Mouse (Mus musculus) liver, embryonic 15.5 days (tissue): ENCODE measurements at regions not wholly inside any gene's neighbourhood (a gene's known extent, or its start where the extent isn't known, plus 50 kb on each side); places are given as distances from the start of the nearest gene placed in this dataset.

ENCODE experiments used
- ATAC-seq: fragments of 200-750 bp; cut with Nextera tagmentation; 2 replicates; pipeline ENCODE4 v1.8.0; 2017; ENCODE audit warnings: moderate number of reproducible peaks, mild to moderate bottlenecking, moderate library complexity; ENCODE audit not compliant: insufficient read depth
- H3K27ac ChIP-seq: fragments of 300-500 bp; sonication (generic); replicated peaks from 2 replicates; pipeline ENCODE4 v1.5.1; 2015; ENCODE audit warnings: mild to moderate bottlenecking, inconsistent platforms
- H3K27me3 ChIP-seq: fragments of 300-500 bp; sonication (generic); 2 replicates; pipeline ENCODE4 v1.6.1; 2015; ENCODE audit warnings: mild to moderate bottlenecking, inconsistent platforms
- H3K36me3 ChIP-seq: fragments of 300-500 bp; sonication (generic); replicated peaks from 2 replicates; pipeline ENCODE4 v1.6.1; 2015; ENCODE audit warnings: moderate library complexity, mild to moderate bottlenecking, inconsistent platforms
- H3K4me1 ChIP-seq: fragments of 300-500 bp; sonication (generic); replicated peaks from 2 replicates; pipeline ENCODE4 v1.6.1; 2015; ENCODE audit warnings: inconsistent platforms
- H3K4me2 ChIP-seq: fragments of 300-500 bp; sonication (generic); 2 replicates; pipeline ENCODE4 v1.6.1; 2015; ENCODE audit warnings: moderate library complexity, mild to moderate bottlenecking, inconsistent platforms
- H3K4me3 ChIP-seq: fragments of 300-500 bp; sonication (generic); replicated peaks from 2 replicates; pipeline ENCODE4 v1.5.1; 2015; ENCODE audit warnings: mild to moderate bottlenecking, inconsistent platforms
- H3K9ac ChIP-seq: fragments of 300-500 bp; sonication (generic); 2 replicates; pipeline ENCODE4 v1.6.1; 2015; ENCODE audit warnings: moderate library complexity, mild to moderate bottlenecking, inconsistent platforms
- H3K9me3 ChIP-seq: fragments of 300-500 bp; sonication (generic); replicated peaks from 2 replicates; pipeline ENCODE4 v1.6.1; 2016; ENCODE audit warnings: inconsistent platforms
- WGBS: fragments of 180-500 bp; shearing (Covaris S2); methylation state at CpG from one replicate; pipeline ENCODE4 v1.1.7; 2015; ENCODE audit warnings: mixed read lengths; ENCODE audit not compliant: insufficient replicate concordance; 5-methylcytosine and 5-hydroxymethylcytosine counted together

DNA sequence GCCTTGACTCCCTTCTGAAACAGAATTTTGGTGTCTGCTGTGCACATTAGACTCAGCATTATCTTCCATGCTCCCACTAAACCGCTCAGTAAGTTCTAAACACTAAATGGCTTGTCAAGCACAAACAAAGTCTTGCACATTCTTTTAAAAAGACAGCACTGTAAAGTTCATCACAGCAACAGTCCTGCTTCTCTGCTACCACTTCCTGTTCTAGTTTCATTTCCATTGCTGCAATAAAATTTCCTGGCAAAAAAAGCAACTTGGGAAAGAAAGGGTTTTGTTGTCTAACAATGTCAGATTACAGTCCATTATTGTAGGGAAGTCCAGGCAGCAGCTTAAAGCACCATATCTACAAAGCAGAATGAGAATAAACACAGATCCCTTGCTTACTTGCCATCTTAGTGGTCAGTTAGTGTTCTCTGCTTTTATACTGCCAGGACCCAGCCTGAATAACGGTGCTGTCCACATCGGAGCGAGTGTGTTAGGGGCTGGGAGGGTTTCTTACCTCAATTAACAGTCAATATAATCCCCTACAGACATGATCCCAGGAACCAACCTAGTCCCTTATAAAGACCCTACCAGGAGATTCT, 276.0 kb downstream of the Insc start:
- Histone ChIP-seq H3K4me1 (no peaks in the 10 kb centered on the region), H3K9me3 (no peaks in the 10 kb centered on the region), H3K36me3 (no peaks in the 10 kb centered on the region), H3K9ac (no peak overlapping the region), H3K27ac (no peak overlapping the region), H3K4me2 (no peak overlapping the region), H3K4me3 (no peak overlapping the region), H3K27me3 (no peaks in the 10 kb centered on the region)
- 57% methylated on average over 4 of the region's 4 CpGs for WGBS
- ATAC-seq = no peak

GRCm38 (mm10) chr7:115020023-115020422, 276.5 kb downstream of the Insc start:
- 5% methylated on average over 3 of the region's 3 CpGs for WGBS
- ATAC-seq = no peak
- H3K4me3 ChIP-seq = no peak overlapping the region

DNA sequence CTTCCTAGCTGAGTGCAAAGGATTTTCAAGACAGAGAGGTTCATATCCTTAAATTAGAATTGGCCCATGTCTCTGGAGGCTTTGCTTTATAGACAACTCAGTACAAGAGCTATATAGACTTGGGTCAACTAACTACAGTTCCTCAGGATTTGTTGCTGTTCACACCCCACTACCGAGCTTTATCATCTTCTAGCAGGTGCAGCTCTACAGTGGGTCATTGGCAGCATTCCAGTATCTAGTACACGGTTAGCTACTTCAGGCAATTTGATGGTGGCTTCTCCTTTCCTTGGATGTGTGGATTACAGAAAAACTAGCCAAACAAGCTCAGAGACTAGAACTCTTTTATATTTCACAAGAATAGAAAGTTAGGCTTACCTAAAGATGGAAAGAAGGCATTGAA, 282.3 kb downstream of the Insc start:
- WGBS = 43% methylated on average over 2 of the region's 2 CpGs
- no peak overlapping the region for H3K9ac ChIP-seq
- ATAC-seq = no peak

More at GRCm38 (mm10) chr7:115020023-115020422, 276.5 kb downstream of the Insc start:
- no peak overlapping the region for H3K9ac ChIP-seq
- H3K4me2 ChIP-seq = no peak overlapping the region
- no peaks in the 10 kb centered on the region for H3K36me3 ChIP-seq
- no peaks in the 10 kb centered on the region for H3K4me1 ChIP-seq
- H3K27ac ChIP-seq = no peak overlapping the region
- no peaks in the 10 kb centered on the region for H3K9me3 ChIP-seq
- H3K27me3 ChIP-seq = no peaks in the 10 kb centered on the region

DNA sequence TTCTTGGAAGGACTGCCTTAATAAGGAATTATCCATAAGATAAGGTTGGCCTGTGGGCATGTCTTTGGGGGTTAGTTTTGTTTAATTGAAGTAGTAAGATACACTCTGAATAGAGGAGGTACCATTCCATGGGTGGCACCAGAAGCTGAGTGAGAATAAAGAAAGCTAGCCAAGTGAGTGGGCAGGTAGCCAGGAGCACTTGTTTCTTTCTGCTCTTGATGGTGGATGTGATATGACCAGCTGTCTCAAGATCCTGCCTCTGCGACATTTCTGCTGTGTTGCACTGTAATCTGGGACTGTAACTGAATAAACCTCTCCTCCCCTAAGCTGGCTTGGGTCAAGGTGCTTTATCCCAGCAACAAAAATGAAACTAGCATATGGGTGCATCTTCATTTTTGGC, 284.2 kb downstream of the Insc start:
- no peak overlapping the region for H3K4me3 ChIP-seq
- H3K4me2 ChIP-seq = no peak overlapping the region
- no peak overlapping the region for H3K9ac ChIP-seq
- no peak overlapping the region for H3K27ac ChIP-seq
- WGBS = 53% methylated on average over 1 of the region's 1 CpGs
- no peak for ATAC-seq
- no peaks in the 10 kb centered on the region for H3K9me3 ChIP-seq
- no peaks in the 10 kb centered on the region for H3K4me1 ChIP-seq
- no peaks in the 10 kb centered on the region for H3K36me3 ChIP-seq
- no peaks in the 10 kb centered on the region for H3K27me3 ChIP-seq

More for the DNA sequence above, 282.3 kb downstream of the Insc start:
- no peak overlapping the region for H3K4me2 ChIP-seq
- H3K4me3 ChIP-seq = no peak overlapping the region
- no peaks in the 10 kb centered on the region for H3K4me1 ChIP-seq
- no peaks in the 10 kb centered on the region for H3K9me3 ChIP-seq
- no peaks in the 10 kb centered on the region for H3K27me3 ChIP-seq
- no peaks in the 10 kb centered on the region for H3K36me3 ChIP-seq
- H3K27ac ChIP-seq = no peak overlapping the region

- Histone ChIP-seq H3K9me3 (no peaks in the 10 kb centered on the region), H3K36me3 (no peaks in the 10 kb centered on the region), H3K4me3 (no peak overlapping the region), H3K27me3 (no peaks in the 10 kb centered on the region), H3K4me1 (no peaks in the 10 kb centered on the region), H3K27ac (no peak overlapping the region), H3K4me2 (no peak overlapping the region), H3K9ac (no peak overlapping the region)
- WGBS = 19% methylated on average over 4 of the region's 4 CpGs
- ATAC-seq = no peak
Observed at GRCm38 (mm10) chr7:115033987-115034386, 290.5 kb downstream of the Insc start.

- H3K9ac ChIP-seq = no peak overlapping the region
- no peaks in the 10 kb centered on the region for H3K4me1 ChIP-seq
- H3K27ac ChIP-seq = no peak overlapping the region
- no peaks in the 10 kb centered on the region for H3K9me3 ChIP-seq
- H3K4me3 ChIP-seq = no peak overlapping the region
- ATAC-seq = no peak
- no peaks in the 10 kb centered on the region for H3K27me3 ChIP-seq
- H3K36me3 ChIP-seq = no peaks in the 10 kb centered on the region
- no peak overlapping the region for H3K4me2 ChIP-seq
Observed at GRCm38 (mm10) chr7:115055527-115055926, 312.0 kb downstream of the Insc start.

DNA sequence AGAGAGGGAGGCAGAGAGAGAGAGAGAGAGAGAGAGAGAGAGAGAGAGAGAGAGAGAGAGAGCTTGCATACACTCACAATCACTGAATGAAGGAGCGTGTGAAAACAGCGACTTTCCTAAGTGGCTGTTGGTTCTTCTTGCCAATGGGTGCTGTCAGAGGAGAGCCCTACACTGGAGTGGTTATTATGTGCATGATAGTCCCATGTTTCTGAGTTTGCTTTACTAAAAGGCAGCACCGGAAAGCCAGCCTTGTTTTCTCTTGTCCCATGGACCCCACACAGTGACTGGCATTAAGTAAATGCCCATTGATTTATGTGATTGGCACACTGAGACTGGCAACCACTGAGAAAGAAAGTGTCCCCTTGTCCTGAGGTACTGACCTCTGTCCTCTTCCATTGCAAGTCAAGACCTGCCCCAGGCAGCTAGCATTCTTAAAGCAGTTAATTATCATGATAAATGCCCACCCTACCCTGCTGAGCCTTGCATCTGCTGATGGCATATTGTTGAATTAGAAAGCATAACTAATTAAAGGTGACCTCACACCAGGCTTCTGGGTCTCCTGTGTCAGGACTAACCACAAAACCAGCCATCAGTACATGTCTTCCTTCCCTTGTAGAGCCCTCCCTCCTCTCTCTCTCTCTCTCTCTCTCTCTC, 313.6 kb downstream of the Insc start:
- Histone ChIP-seq H3K9ac (no peak overlapping the region), H3K4me1 (no peaks in the 10 kb centered on the region), H3K4me2 (no peak overlapping the region), H3K4me3 (no peak overlapping the region), H3K27ac (no peak overlapping the region), H3K36me3 (no peaks in the 10 kb centered on the region), H3K9me3 (no peaks in the 10 kb centered on the region), H3K27me3 (no peaks in the 10 kb centered on the region)
- WGBS = 51% methylated on average over 3 of the region's 3 CpGs
- ATAC-seq = no peak

GRCm38 (mm10) chr7:115057736-115058135, 314.2 kb downstream of the Insc start:
- WGBS = 15% methylated on average over 3 of the region's 3 CpGs
- no peak for ATAC-seq
- H3K4me1 ChIP-seq = no peaks in the 10 kb centered on the region
- H3K27ac ChIP-seq = no peak overlapping the region
- no peak overlapping the region for H3K4me2 ChIP-seq
- no peaks in the 10 kb centered on the region for H3K36me3 ChIP-seq
- no peaks in the 10 kb centered on the region for H3K9me3 ChIP-seq
- H3K4me3 ChIP-seq = no peak overlapping the region
- no peaks in the 10 kb centered on the region for H3K27me3 ChIP-seq
- no peak overlapping the region for H3K9ac ChIP-seq

GRCm38 (mm10) chr7:115060171-115060570, 316.7 kb downstream of the Insc start:
- WGBS = 62% methylated on average over 5 of the region's 5 CpGs

GRCm38 (mm10) chr7:115062817-115063216, 319.3 kb downstream of the Insc start:
- Histone ChIP-seq H3K9ac (no peak overlapping the region), H3K9me3 (no peaks in the 10 kb centered on the region), H3K4me2 (no peak overlapping the region), H3K4me1 (no peaks in the 10 kb centered on the region), H3K27ac (no peak overlapping the region), H3K36me3 (no peaks in the 10 kb centered on the region), H3K27me3 (no peaks in the 10 kb centered on the region), H3K4me3 (no peak overlapping the region)
- no peak for ATAC-seq
- WGBS = 11% methylated on average over 3 of the region's 3 CpGs

More at GRCm38 (mm10) chr7:115060171-115060570, 316.7 kb downstream of the Insc start:
- H3K27ac ChIP-seq = no peak overlapping the region
- no peaks in the 10 kb centered on the region for H3K36me3 ChIP-seq
- H3K4me2 ChIP-seq = no peak overlapping the region
- no peak overlapping the region for H3K4me3 ChIP-seq
- no peak for ATAC-seq
- no peaks in the 10 kb centered on the region for H3K4me1 ChIP-seq
- H3K27me3 ChIP-seq = no peaks in the 10 kb centered on the region
- no peak overlapping the region for H3K9ac ChIP-seq
- no peaks in the 10 kb centered on the region for H3K9me3 ChIP-seq

DNA sequence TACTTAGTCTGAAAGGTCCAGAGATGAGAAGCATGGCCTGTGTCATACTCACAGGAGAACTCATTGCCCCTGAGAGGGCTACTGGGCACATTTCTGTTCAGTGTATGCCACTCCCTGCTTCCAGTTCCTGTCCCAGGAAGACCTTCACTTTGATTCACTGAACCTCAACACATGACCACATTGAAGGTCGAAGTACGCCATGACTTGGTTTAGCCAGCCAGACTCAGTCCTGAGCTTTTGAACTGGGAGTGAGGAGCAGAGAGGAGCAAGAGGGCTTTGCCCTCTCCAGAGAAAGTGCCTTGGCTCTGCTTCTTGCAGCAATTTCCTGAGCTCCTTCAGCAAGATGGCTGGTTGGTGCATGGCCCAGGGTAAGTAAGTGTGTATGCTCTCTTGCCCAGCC, 324.1 kb downstream of the Insc start:
- H3K27me3 ChIP-seq = no peaks in the 10 kb centered on the region
- no peaks in the 10 kb centered on the region for H3K4me1 ChIP-seq
- H3K4me2 ChIP-seq = no peak overlapping the region
- no peaks in the 10 kb centered on the region for H3K36me3 ChIP-seq
- no peak for ATAC-seq
- no peak overlapping the region for H3K9ac ChIP-seq
- no peak overlapping the region for H3K4me3 ChIP-seq
- H3K27ac ChIP-seq = no peak overlapping the region
- 61% methylated on average over 2 of the region's 2 CpGs for WGBS
- no peaks in the 10 kb centered on the region for H3K9me3 ChIP-seq

DNA sequence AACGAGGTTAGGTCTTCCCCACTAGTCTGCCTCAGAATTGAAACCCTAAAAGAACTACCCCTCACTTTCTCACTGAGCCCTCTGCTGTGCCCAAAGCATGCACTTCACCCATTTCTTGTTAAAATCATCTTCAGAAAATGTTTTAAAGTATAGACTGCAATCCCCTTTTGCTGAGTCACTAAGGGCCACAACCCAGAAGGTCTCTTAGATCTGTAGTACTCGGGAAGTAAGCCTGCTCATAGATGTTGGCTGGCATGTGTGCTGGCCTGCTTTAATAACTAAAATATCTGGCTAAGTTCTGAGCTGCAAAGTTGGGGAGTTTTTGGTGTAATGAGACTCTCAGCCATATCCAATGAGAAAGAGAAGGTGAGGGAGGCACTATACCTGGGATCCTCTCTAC, 329.9 kb downstream of the Insc start:
- Histone ChIP-seq H3K4me2 (no peak overlapping the region), H3K9ac (no peak overlapping the region), H3K27ac (no peak overlapping the region), H3K4me3 (no peak overlapping the region), H3K36me3 (no peaks in the 10 kb centered on the region), H3K27me3 (no peaks in the 10 kb centered on the region), H3K4me1 (no peaks in the 10 kb centered on the region), H3K9me3 (no peaks in the 10 kb centered on the region)
- ATAC-seq = no peak
- 30% methylated on average over 2 of the region's 2 CpGs for WGBS
